Mouse (Mus musculus) layer of hippocampus, adult 2 months (tissue): ENCODE data around the gene Ttc9b. TPM values are rescaled to one million over a fixed set of nuclear protein-coding genes. Genes with fewer than 3 reads are reported as not detected.

ENCODE experiments used
- DNase-seq, 2 experiments: peaks; one replicate each; pipeline ENCODE4 v3.0.0; 2022; ENCODE audit warnings: low spot score in 2 of 2
- H3K27ac ChIP-seq: fragments of 200-600 bp; 2 replicates; pipeline ENCODE4 v1.8.1; 2022
- H3K4me3 ChIP-seq: fragments of 200-600 bp; 2 replicates; pipeline ENCODE4 v1.8.1; 2022; ENCODE audit warnings: mild to moderate bottlenecking
- CTCF ChIP-seq: fragments of 200-600 bp; conservative IDR thresholded peaks from 2 replicates; pipeline ENCODE4 v1.8.1; 2022; ENCODE audit warnings: antibody characterized with exemption, mild to moderate bottlenecking, moderate library complexity
- total RNA-seq, 2 experiments: library from RNA; stranded (reverse); gene quantifications; 2 replicates each; pipeline ENCODE4 v1.2.3; 2021

The Ttc9b gene
- total RNA-seq, 2 experiments from 2014 or later = 42.6 to 47.5 TPM

DNA sequence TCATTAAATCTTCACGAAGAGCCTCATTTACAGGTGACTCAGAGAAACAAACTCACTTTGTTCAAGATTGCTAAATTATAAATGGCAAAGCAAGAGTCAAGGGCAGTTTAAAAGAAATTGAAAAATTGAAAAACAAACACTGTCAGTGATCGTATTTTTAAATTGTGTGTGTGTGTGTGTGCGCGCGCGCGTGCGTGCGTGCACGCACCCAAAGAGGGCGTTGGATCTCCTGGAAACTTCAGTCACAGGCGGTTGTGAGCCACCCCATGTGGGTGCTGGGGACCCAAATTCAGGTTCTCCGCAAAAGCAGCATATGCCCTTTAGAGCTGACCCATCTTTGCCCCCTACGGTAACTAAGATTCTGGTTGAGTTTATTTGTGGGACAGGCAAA, 21.5 kb downstream of the Ttc9b start:
- Histone ChIP-seq H3K27ac (peak overlapping the region; percentile 96; the same call in 1 of the 2 replicates), H3K4me3 (peak overlapping the region; percentile 86)
- no peak for TF ChIP-seq CTCF
- DNase-seq = no peak

DNA sequence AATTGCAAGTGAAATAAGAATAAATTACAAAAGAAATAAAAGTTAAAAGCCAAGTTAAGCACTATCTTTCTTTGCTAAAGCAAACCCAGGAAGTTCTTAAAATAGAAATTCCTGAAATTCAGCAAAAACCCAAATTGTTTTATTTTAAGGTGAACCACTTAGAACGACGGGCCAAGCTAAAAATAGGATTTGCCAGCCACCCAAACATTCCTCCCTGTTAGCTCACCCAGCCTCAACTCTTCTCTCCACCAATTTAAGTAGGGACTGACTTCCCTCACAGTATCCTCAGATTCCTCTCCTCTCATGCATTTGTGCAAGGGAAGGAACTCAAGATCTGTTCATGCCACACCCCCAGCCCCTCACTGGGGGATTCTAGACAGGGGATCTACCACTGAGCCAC, 29.5 kb downstream of the Ttc9b start:
- H3K27ac ChIP-seq = no peak overlapping the region
- no peak for DNase-seq
- H3K4me3 ChIP-seq = no peak overlapping the region
- TF ChIP-seq CTCF = no peak

DNA sequence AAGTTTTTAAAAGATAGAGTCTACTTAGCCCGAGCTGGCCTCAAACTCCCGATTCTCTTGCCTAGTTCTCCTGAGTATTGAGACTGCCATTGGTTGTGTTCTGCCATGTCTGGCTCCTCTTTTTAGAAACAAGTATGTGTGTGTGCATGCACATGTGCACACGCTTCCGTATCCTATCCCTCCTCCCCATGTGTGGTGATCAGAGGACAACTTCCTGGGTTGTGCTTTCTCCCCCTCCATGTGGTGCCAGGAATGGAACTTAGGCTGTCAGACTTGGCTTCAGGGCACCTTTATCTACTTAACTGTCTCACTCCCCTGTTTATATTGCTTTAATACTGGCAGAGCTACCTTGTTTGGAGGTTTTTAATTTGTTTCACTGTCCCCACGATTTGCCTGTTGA, 31.5 kb downstream of the Ttc9b start:
- no peak for DNase-seq
- no peak for TF ChIP-seq CTCF
- Histone ChIP-seq H3K4me3 (peak overlapping the region; percentile 27; the same call in 1 of the 2 replicates), H3K27ac (no peak overlapping the region)

DNA sequence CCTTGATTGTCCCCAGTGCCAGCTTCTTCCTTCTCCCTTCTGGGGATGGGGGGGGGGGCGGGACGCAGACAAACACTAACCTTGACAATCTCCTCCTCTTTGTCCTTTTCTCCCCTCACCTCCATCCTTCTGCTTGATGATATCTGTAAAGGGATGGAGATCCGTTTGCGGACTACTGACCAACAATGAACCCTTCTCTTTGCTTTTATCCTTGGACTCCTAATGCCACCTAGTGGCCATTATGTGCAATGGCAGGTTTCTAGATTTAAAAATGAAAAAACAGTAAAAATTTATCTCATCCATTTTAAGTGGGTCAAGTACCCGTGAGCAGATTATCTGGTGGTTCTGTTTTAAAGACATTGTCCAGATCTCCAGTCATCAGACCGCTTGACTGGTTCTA, 32.0 kb downstream of the Ttc9b start:
- DNase-seq = no peak
- peak overlapping the region; percentile 27; the same call in 1 of the 2 replicates for H3K4me3 ChIP-seq
- TF ChIP-seq CTCF = peak; percentile 83
- no peak overlapping the region for H3K27ac ChIP-seq

DNA sequence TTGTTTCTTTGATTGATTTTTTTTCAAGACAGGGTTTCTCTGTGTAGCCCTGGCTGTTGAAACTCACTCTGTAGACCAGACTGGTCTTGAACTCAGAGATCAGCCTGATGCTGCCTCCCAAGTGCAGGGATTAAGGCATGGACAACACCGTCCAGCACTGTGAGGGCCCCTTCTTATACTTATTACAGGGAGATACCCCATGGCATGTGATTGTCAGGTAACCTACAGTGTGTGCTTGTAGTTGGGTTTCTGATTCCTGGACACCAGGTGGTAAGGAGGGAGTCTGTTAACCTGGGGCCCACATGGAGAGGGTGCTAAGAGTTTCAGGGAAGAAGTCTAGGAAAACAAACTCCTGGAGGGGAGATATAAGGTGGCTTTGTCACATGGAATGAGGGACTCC, 33.3 kb downstream of the Ttc9b start:
- no peak for TF ChIP-seq CTCF
- no peak overlapping the region for H3K4me3 ChIP-seq
- H3K27ac ChIP-seq = no peak overlapping the region
- no peak for DNase-seq

DNA sequence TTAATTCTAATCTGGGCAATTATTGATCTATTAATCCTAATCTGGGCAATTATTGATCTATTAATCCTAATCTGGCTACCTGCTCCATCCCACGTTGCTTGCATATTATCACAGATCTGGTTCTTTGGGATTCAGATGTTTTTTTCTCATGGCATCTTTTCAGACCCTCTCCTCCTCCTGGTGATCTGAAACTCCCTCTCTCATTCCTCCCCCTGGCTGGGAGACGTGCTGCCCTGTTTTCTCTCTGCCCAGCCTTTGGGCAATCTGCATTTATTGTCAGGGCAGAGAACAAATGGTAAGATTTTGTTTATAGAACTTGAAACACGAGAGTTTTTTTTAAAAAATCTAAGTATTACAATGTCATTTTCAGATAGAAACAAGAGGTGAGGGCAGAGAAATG, 34.1 kb downstream of the Ttc9b start:
- Histone ChIP-seq H3K27ac (no peak overlapping the region), H3K4me3 (no peak overlapping the region)
- no peak for DNase-seq
- TF ChIP-seq CTCF = no peak

DNA sequence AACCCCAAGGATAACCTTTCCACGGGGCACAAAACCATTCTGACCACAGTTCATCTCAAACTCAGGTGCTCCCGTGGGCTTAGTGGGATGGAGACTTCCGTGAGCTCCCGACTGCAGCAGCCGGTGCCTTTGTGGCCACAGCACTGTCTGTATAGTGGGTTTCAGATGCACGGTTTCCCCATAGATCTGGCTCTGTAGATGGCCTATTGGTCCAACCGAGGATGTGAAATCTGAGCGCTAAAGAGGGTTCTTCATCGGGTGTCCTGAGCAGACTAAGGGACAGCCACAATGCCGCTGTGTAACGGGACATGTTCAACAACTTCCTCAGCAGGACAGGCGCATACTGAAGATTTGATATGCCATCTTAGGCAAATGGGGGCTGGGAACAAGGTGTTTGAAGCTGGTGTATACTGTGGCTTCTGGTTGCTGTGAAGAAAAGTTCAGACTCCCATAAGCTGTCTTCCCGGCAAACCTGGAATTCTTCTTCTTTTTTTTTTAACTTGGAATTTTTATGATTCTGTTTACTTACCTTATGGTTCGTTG, 34.6 kb downstream of the Ttc9b start:
- Histone ChIP-seq H3K4me3 (peak overlapping the region; percentile 63), H3K27ac (peak overlapping the region; percentile 87)
- no peak for TF ChIP-seq CTCF
- no peak for DNase-seq

DNA sequence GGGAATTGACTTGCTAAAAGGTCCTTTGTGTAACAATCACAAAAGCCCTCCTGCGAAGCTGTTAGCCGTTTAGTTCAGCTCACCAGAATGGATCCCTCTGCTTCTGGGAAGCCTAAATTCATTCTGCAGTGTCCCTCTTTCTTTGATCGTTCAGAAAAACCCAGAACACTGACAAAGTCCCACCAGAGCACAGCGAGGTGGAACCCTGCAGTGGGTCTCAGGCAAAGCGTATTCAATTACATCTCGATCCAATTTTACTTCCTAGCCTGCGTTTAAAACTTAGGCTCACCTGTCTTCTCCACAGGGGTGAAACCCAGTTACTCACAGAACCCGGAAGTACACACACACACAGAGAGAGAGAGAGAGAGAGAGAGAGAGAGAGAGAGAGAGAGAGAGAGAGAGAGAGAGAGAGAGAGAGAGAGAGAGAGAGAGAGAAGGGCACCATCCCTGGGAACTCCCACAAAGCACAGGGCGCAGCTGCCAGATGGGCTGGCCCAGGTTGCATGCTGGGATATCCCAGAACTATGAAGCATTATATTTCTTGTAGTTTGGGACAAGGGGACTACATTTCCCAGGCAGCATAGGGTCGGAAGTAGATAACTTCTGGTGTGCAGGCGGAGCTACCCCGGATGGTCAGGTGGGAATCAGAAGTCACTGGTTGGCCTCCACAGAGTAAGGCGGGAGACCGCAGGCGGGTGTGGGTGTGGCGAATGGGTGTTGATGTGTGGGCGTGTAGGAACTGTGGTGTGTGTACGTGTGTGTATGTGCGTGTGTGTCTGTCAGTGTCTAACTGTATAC, 35.3 kb downstream of the Ttc9b start, which contains the start of gene Zfp607b:
Gene Zfp607b, plus strand, starts transcription at position 526 of the 798 bp plus-strand sequence.
- peak; percentile 92 to 97 for DNase-seq
- H3K27ac ChIP-seq = peak within 1 kb of the TSS; percentile 87

DNA sequence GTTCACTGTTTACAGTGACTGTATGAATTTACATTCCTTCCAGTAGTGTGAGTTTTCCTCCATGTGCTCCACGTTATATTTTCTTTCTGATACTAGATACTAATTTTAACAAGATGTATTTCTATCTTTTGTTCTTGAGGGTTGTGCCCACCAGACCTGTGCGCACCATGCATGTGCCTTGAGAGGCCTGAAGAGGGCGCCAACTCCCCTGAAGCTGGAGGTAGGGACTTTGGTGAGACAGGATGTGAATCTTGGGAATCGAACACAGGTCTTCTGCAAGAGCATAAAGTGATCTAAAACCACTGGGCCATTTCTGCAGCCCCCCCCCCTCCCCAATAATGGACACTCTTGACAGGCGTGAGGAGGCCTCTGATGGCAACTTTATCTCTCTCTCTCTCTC, 37.4 kb downstream of the Ttc9b start:
- H3K27ac ChIP-seq = no peak overlapping the region
- DNase-seq = no peak
- peak; percentile 78 for TF ChIP-seq CTCF
- no peak overlapping the region for H3K4me3 ChIP-seq

More for the DNA sequence above, 35.3 kb downstream of the Ttc9b start, which contains the start of gene Zfp607b:
- H3K4me3 ChIP-seq = peak within 1 kb of the TSS; percentile 63
- TF ChIP-seq CTCF = no peak

DNA sequence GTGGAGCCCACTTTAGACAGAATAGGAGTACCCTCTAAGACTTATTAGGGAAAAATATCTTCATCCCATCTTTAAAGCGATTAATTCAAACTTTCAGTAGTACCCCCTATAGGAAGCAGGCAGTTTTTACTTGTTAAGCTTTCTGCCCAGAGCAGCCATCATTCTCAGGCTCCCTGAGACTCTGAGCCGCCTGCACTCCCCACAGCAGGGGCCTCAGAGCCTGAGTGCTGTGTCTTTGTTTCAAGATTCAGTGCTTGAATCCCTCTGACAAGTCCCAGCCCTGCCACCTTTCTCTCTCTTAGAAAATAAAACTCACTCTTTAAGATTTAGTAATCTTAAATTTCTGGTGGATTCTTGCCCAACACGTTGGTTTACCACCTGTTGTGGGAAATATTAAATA, 43.0 kb downstream of the Ttc9b start:
- no peak for DNase-seq
- TF ChIP-seq CTCF = no peak
- H3K4me3 ChIP-seq = no peak overlapping the region
- H3K27ac ChIP-seq = no peak overlapping the region

Other genes with a start within 250 kb of the Ttc9b start
- 100 to 1,000 TPM; 147 TPM for gene Sptbn4, start 206.2 kb upstream of the Ttc9b start, total RNA-seq
- 10 to 100 TPM; 17.5 to 18.1 TPM for gene Blvrb, start 205.9 kb upstream of the Ttc9b start, total RNA-seq
- gene Sertad3, start 180.1 kb upstream of the Ttc9b start, total RNA-seq = 1 to 10 TPM; 3.3 to 3.8 TPM
- gene Sertad1, start 167.0 kb upstream of the Ttc9b start, total RNA-seq = 10 to 100 TPM in 1 of 2 experiments, 1 to 10 TPM in 1; 6.3 to 10.8 TPM
- gene Prx, start 154.6 kb upstream of the Ttc9b start, total RNA-seq = under 1 TPM; 0.38 to 0.39 TPM
- gene Hipk4, start 130.6 kb upstream of the Ttc9b start, total RNA-seq = under 1 TPM in 1 of 2 experiments, not detected in 1; 0.15 TPM
- 100 to 1,000 TPM; 573 to 583 TPM for gene Pld3, start 100.7 kb upstream of the Ttc9b start, total RNA-seq
- gene 2310022A10Rik, start 100.7 kb upstream of the Ttc9b start, total RNA-seq = 10 to 100 TPM; 25.5 to 25.6 TPM
- 10 to 100 TPM; 87.0 to 99.1 TPM for gene Akt2, start 62.4 kb upstream of the Ttc9b start, total RNA-seq
- gene Map3k10, start 20.7 kb downstream of the Ttc9b start, total RNA-seq = 100 to 1,000 TPM; 180 TPM
- gene Zfp607b, start 35.4 kb downstream of the Ttc9b start, total RNA-seq = 10 to 100 TPM in 1 of 2 experiments, 1 to 10 TPM in 1; 10.0 TPM
- 10 to 100 TPM; 37.5 to 38.6 TPM for gene Zfp60, start 77.5 kb downstream of the Ttc9b start, total RNA-seq
- gene Zfp626, start 153.3 kb downstream of the Ttc9b start, total RNA-seq = 1 to 10 TPM; 7.6 to 8.7 TPM
- 1 to 10 TPM; 4.0 to 4.4 TPM for gene Zfp59, start 184.7 kb downstream of the Ttc9b start, total RNA-seq
- gene Zfp607a, start 203.6 kb downstream of the Ttc9b start, total RNA-seq = 1 to 10 TPM; 2.6 to 2.9 TPM